Mouse (Mus musculus) stomach, postnatal 0 days (tissue): ENCODE measurements around the gene Zfp292.

ENCODE experiments used
- CTCF ChIP-seq: IDR thresholded peaks from 2 replicates; pipeline ENCODE4 v1.5.1; 2016; ENCODE audit warnings: antibody characterized with exemption, low read depth, mild to moderate bottlenecking, moderate library complexity
- EP300 ChIP-seq: optimal IDR thresholded peaks from 2 replicates; pipeline ENCODE3; 2016; ENCODE audit warnings: antibody characterized with exemption

DNA sequence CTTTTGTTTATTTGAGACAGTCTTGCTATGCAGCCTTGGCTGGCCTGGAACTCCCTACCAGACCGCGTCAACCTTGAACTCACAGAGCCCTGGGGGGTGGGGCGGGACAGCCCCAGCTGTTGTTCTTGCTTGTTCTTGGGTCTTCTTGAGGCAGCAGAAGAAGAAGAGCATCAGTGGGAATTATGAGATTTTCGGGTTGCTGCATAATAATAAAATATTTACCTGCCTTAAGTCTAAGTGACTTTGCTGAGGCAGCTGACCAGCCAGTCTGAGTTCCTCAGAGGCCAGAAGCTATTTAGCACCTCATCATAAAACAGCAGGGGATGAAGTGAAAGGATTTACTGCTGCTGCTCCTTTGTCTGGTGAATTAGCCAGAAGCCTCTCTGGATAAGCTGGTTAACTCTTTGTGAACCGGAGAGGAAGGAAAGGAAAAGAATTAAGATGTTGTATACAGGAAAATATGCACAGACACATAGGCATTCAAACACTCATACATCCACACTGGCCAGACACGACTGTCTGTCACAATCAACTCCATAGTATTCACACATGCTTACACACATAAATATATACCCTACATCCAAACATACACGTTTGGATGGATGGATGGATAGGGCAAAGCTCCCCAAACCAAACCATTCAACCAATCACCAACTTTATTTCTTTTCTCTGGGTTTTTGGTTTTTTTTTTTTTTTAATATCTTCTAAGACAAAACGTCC is 110.9 kb downstream of the Zfp292 start:
- TF ChIP-seq EP300 (no peak), CTCF (no peak)
